In genomic region chr17:85888568-85889398, GRCm38 (mm10) we compare ENCODE assay signal across 24 mouse cellular contexts.
"Had no signal": no experiment of that assay in that cellular context is flagged by ENCODE, and none has a peak within 500 bp of the region (broad histone marks: within the 10 kb centered on the region; RNA-seq: fewer than 3 reads in every experiment).

No protein-coding gene starts in this region.

- H3K27ac ChIP-seq: heart, adult 2 months; heart, embryonic 13.5 days; heart, embryonic 15.5 days; hindbrain, embryonic 13.5 days; hindbrain, embryonic 15.5 days; hindbrain, postnatal 0 days; limb, embryonic 15.5 days; liver, embryonic 12.5 days; liver, embryonic 14.5 days had no signal

- DNase-seq: forebrain, postnatal 0 days; gastrocnemius, postnatal 14 days; gastrocnemius, postnatal 36 days; heart, adult 11 months; heart, adult 2 months; heart, postnatal 14 days; heart, postnatal 36 days; kidney, adult 11 months; kidney, adult 9 months; kidney, postnatal 25 days; layer of hippocampus, adult 9-11 months; layer of hippocampus, postnatal 36 days; left cerebral cortex, postnatal 4 days had no signal

- H3K4me2 ChIP-seq: heart, embryonic 11.5 days; heart, embryonic 13.5 days; heart, embryonic 15.5 days; hindbrain, embryonic 13.5 days; hindbrain, embryonic 15.5 days; limb, embryonic 13.5 days; limb, embryonic 15.5 days; liver, embryonic 12.5 days had no signal

- ATAC-seq: forebrain, postnatal 0 days; hindbrain, postnatal 0 days; intestine, embryonic 16.5 days; liver, embryonic 12.5 days had no signal

- H3K36me3 ChIP-seq: heart, embryonic 13.5 days; heart, embryonic 15.5 days; hindbrain, embryonic 13.5 days; hindbrain, embryonic 15.5 days; limb, embryonic 13.5 days; limb, embryonic 15.5 days; liver, embryonic 12.5 days had no signal

- H3K4me3 ChIP-seq: heart, adult 2 months; heart, embryonic 13.5 days; heart, embryonic 15.5 days; hindbrain, embryonic 13.5 days; hindbrain, embryonic 15.5 days; limb, embryonic 13.5 days; limb, embryonic 15.5 days; liver, embryonic 12.5 days had no signal

- H3K9ac ChIP-seq: forebrain, postnatal 0 days; heart, embryonic 13.5 days; heart, embryonic 15.5 days; hindbrain, embryonic 13.5 days; hindbrain, embryonic 15.5 days; limb, embryonic 13.5 days; limb, embryonic 15.5 days; liver, embryonic 12.5 days; liver, embryonic 14.5 days had no signal

- H3K9me3 ChIP-seq: heart, embryonic 13.5 days; heart, embryonic 15.5 days; hindbrain, embryonic 13.5 days; hindbrain, embryonic 15.5 days; limb, embryonic 13.5 days; limb, embryonic 15.5 days; liver, embryonic 12.5 days had no signal

- H3K4me1 ChIP-seq: hindbrain, embryonic 15.5 days; liver, embryonic 12.5 days had no signal

- H3K27me3 ChIP-seq: hindbrain, embryonic 15.5 days had no signal
